Mouse (Mus musculus) MEL-GATA-1-ER (cell line): ENCODE measurements around the gene Plagl2.

Experiments used
- DNase-seq: peaks from one replicate; pipeline ENCODE4 v3.0.0-alpha.2; 2012; ENCODE audit warnings: low read depth; ENCODE audit errors: extremely low read depth

Plagl2 gene

GRCm38 (mm10) chr2:153239021-153239859, 2.0 kb downstream of the Plagl2 start:
- no peak for DNase-seq

- no peak for DNase-seq
Measured at GRCm38 (mm10) chr2:153238406-153238805, 2.8 kb downstream of the Plagl2 start.

- no peak for DNase-seq
Measured at GRCm38 (mm10) chr2:153237891-153238290, 3.3 kb downstream of the Plagl2 start.

DNA sequence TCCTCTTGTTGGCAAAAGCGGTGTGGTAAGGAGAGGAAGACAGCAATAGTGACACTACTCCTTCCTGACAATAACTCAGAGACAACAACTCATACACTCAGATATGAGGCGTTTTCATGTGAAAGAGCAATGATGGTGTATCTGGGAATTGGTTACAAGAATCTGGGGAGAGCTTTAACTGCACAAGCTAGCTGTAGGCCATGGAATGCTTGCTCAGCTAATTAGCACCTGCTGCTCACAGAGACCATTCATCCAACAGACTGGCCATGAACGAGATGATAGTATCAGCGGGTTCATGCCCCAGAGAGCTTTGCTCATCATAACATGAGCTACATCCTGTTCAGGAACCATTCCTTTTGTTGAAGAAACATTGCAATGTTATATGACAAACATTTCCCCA, 4.0 kb downstream of the Plagl2 start:
- no peak for DNase-seq

DNA sequence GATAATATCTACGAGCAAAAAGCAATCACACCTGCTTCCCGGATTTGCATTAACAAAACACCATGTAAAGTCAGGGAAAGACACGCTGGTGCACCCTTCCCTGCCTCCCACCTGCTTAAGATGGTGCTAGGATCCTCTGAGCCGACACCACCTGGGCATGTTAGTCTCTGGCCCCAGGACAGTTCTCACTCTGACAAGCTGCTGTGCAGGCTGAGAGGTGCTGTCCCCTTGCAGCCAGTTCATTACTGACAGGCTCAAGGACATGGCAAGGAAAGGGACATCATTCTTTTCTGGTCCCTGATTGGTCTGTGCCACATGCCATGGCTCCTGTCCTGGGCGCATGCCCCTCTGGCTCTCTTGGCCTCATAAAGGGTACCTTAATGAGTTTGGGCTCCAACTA, 12.7 kb downstream of the Plagl2 start:
- DNase-seq = no peak

- peak; percentile 54 for DNase-seq
Measured at GRCm38 (mm10) chr2:153227959-153228358, 13.3 kb downstream of the Plagl2 start.

DNA sequence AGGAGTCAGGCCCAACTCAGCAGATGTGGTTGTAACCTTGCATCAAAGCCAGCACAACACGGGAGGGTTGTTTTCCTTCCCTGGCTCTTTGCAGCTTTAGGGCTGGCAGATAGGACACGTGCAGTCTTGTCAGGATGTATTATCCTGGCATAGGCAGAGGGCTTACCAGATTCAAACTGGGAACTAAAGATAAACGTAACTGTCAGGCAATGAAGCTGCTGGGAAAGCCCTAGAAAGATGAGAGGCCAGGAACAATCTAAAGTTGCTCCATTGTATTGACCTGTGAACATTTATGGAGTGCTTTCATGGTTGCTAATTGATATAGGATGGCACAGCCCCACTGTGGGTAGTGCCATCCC, 15.7 kb downstream of the Plagl2 start:
- DNase-seq = peak; percentile 32

GRCm38 (mm10) chr2:153224946-153225594, 16.2 kb downstream of the Plagl2 start, which contains the start of gene Tspyl3:
Tspyl3 (minus strand) TSS chr2:153225441.
- no peak for DNase-seq

DNA sequence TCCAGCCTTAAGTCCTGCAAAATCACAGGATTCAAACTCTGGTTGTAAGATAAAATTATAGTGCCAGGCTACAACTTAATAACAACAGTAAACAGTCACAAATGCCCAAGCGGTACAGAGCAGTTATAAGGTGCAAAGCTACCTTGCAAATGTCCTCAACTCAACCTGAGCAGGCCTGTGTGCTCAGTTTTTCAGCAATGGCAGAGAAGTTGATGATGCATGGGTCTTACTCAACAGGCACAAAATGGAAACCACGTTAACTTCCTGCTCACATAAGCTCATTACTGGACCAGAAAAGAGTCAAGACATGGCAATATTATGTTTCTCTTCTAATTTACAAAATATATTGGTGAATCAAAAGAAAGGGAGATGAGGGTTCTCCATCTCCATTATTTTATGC, 18.7 kb downstream of the Plagl2 start:
- DNase-seq = no peak

DNA sequence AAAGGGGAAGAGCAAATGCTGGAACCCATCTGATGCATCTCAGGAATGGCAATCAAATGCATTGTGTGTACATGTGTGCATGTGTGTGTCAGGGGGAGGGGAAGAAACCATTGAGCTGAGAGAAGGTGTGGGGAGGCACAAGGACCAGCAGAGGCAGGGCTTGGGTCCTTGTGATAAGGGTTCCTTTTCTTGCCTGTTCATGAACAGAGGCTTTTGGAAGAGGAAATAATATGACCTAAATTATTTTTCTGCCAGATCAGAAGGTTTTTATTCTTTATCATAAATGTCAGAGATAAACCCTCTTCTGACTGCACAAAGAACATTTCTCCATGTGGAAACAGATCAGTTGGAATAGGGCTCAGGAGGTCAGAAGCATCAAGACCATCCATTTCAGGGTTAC, 19.1 kb downstream of the Plagl2 start:
- DNase-seq = no peak

- DNase-seq = peak; percentile 63
Measured at GRCm38 (mm10) chr2:153221620-153222019, 19.6 kb downstream of the Plagl2 start.

DNA sequence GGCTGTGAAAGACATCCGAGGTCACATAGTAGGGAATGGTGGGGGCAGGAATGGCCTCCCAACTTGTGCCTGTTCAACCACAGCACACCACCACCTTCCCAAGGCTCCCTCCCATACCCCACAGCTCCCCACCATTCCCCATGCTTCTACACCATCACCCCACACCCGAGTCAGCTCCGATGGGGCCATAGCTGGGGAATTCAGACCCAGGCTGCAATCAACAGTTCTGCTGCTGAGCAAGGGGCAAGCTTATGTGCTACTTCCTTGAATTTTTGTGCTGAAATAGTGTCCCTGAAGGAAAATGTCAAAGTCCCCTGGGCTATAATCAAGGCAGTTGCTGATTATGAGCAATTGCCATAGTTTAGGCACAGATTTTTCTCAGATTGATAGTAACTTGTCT, 22.7 kb downstream of the Plagl2 start:
- no peak for DNase-seq

DNA sequence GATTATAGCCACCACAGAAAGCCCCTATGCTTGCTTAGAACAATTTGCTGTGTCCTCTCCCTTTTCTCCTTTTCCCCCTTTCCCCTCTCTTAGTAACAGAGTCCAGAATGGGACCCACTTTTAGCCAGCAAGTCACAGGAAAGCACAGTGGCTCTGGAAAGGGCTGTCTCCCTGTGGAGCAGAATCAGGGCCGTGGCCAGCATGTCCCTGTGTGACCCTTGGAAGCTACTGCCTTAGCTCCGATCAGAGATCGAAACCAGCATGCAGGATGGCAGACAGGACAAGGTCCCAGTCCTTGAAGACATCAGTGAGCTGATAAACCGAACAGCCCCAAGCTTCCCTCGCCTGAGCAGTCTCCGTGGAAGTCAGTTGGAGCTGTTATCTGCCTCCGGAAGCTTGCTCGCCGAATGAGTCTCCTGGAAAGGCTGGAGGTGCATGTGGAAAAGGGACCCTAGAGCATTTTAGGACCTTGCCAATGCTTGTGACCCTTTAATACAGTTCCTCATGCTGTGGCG, 23.3 kb downstream of the Plagl2 start:
- no peak for DNase-seq

DNA sequence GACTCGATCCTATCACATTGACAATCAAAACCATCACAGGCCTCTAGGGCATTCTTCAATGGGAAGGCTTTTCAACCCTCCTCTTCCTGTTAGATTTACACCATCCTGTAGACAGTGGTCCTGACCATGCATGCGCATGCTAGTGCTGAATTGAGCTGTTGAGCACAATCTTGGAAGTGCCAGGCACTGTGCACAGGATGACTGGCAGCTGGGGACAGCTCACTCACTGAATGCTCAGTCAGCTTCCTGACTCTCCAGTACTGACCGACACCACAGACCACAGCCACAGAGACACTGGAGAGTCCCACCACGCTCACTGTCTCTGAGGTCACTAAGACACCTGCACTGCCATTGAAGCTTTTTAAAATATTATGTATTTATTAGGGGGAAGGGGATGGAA, 25.8 kb downstream of the Plagl2 start:
- DNase-seq = no peak

- no peak for DNase-seq
Measured at GRCm38 (mm10) chr2:153214771-153215259, 26.4 kb downstream of the Plagl2 start.

DNA sequence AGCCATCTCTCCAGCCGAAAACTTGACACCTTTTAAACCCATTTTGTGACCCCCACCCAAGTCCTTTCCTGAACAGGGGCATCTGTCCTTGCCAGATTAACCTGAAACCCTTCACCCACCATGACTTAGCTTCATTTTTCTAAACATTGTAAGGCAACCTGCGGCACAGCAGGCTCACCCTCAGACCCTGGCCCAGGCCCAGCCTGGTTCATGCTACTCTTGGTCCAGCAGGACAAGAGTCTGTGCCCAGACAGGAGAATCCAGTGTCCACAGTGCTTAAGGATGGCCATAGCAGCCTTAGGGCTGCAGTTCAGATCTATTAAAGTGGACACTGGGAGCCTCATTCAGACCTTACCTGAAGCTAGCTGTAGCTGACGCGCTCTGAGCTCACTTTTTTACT, 27.9 kb downstream of the Plagl2 start:
- DNase-seq = no peak

DNA sequence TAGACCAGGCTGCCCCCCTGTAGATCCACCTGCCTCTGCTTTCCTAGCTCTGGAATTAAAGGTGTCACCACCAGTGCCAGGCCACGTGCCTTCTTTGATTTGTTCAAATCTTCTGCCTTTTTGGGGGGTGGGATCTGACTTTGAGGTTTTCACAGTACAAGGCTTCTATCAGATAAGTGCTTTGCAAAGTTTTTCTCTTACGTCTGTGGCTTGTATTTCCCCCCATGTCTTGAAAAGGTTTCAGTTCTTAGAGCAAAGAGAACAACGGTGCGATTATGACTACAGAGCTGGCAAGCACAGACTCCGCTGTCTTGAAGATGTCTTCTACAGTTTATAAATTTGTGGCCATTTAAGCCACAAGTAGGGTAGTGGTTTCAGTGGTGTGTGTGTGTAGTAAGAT, 29.8 kb downstream of the Plagl2 start:
- no peak for DNase-seq

DNA sequence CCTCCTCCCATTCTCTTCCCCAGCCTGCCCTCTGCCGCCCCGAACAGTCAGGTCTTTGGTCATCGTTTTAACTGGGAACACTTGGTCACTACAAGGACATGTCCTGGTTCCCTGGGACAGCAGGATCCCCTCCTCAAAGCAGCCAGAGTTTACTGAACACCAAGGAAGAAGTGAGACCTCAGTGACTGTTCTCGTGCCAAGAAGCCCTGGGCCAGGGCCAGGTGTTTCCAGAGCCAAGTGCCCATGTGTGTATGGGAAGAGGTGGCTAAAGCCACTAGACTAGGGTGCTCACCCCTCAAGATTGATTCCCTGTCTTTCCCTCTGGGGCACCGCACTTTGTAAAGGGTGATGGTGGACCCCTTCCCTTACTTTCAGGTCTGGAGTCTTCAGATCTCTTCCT, 31.9 kb downstream of the Plagl2 start:
- DNase-seq = no peak

DNA sequence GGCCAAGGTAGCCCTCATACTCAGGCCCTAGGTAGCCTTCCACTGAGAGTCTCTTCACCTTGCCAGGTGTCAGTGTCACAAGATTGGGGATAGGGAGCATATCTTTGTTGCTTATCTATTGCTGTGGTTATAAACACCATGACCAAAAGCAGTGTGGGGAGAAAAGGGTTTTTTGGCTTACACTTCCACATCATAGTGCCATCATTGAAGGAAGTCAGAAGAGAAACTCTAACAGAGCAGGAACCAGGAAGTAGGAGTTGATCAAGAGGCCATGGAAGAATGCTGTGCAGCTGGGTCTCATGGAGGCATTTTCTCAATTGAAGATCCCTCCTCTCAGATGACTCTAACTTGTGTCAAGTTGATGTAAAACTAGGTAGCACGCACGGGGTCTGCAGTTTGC, 33.1 kb downstream of the Plagl2 start:
- DNase-seq = no peak

DNA sequence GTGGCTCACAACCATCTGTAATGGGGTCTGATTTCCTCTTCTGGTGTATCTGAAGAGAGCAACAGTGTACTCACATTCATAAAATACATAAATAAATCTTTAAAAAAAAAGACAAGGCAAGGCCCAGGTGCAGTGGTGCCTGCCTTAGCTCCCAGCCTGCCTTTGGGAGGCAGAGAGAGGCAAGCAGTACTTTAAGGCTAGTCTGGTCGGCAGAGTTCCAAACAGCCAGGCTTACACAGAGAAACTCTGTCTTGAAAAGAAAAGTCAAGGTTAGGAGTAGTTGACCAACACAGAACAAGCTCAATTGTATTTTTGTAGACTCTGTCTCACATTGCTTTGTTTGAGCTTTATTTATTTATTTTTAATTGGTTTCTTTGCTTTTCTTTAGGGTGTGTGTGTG, 38.5 kb downstream of the Plagl2 start:
- no peak for DNase-seq

DNA sequence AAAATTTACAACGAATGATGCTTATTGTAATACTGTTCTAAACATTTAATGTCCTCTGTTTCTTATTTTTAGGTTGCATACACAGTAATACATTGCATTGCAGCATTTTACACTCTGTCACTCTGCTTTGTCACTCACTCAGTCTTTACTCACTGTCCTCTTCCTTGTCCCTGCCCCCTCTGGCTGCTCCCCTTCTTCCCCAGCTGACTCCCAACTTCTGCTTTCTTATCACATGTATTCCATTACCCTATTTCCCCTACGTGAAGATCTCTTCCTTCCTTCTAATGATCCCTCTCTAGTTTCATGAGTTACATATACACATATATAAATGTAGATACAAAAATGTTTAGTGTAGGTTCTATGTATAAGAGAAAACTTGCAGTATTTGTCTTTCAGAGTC, 42.1 kb downstream of the Plagl2 start:
- DNase-seq = peak; percentile 78

DNA sequence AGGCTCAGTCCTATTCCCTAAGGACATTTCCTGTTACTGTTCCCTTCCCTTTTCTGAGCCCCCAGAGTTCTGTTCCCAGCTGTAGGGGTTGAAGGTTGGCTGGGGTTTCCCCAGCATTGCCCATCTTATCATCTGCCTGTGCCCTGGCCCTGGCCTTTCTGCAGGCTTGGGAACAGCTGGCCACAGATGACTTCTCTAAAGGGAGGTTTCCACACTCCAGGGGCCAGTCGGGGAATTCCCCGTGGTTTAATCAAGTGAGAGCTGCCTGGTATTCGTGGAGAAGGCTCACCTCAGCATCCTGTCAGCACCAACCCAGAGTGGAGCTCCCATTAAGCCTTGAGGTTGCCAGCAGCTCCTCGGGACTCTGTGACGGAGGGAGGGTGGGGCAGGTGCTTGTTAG, 42.7 kb downstream of the Plagl2 start:
- no peak for DNase-seq

DNA sequence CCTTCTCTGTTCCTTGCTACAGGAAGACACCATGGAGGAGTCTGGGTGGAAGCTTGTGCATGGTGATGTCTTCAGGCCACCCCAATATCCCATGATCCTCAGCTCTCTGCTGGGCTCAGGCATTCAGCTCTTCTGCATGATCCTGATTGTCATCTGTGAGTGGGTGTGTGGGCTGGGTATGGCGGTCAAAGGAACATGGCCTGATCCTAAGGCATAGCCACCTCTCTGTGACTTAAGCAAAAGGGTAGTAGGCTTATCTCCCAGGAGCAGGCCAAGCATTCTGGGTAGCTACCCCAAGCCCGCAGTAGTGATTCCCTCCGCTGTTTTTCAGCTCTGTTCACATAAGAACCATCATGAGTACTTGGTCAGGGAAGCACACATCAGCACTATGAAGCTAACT, 47.0 kb downstream of the Plagl2 start:
- DNase-seq = peak; percentile 76
